Mouse (Mus musculus) induced T-regulatory cell, adult 2 months (primary cell): ENCODE data around the gene Plekhg6.

Experiments
- DNase-seq: peaks from one replicate; pipeline ENCODE4 v3.0.0-alpha.2; 2012; ENCODE audit warnings: low read depth

Gene Plekhg6

GRCm38 (mm10) chr6:125380372-125381360 is at the start of gene Plekhg6:
Gene Plekhg6, minus strand, starts transcription at chr6:125380793.
- DNase-seq: no peak

GRCm38 (mm10) chr6:125429741-125430140 is 49.1 kb upstream of the Plekhg6 start:
- DNase-seq: no peak

- peak; percentile 91 for DNase-seq
Observed at GRCm38 (mm10) chr6:125426383-125427360, 46.1 kb upstream of the Plekhg6 start.

- DNase-seq: peak; percentile 84
Observed at GRCm38 (mm10) chr6:125425205-125426090, 44.9 kb upstream of the Plekhg6 start.

GRCm38 (mm10) chr6:125424156-125424555 is 43.6 kb upstream of the Plekhg6 start:
- DNase-seq: no peak

GRCm38 (mm10) chr6:125423507-125423906 is 42.9 kb upstream of the Plekhg6 start:
- no peak for DNase-seq

GRCm38 (mm10) chr6:125423099-125423498 is 42.5 kb upstream of the Plekhg6 start:
- DNase-seq: peak; percentile 33

GRCm38 (mm10) chr6:125422051-125422822 is 41.6 kb upstream of the Plekhg6 start:
- peak; percentile 91 for DNase-seq

- no peak for DNase-seq
Observed at GRCm38 (mm10) chr6:125420458-125421063, 40.0 kb upstream of the Plekhg6 start.

- peak; percentile 90 for DNase-seq
Observed at GRCm38 (mm10) chr6:125418744-125419143, 38.2 kb upstream of the Plekhg6 start.

GRCm38 (mm10) chr6:125413326-125413725 is 32.7 kb upstream of the Plekhg6 start:
- DNase-seq: no peak

- no peak for DNase-seq
Observed at GRCm38 (mm10) chr6:125411661-125412060, 31.1 kb upstream of the Plekhg6 start.

- DNase-seq: peak; percentile 37
Observed at GRCm38 (mm10) chr6:125410995-125411547, 30.5 kb upstream of the Plekhg6 start.

GRCm38 (mm10) chr6:125410551-125410950 is 30.0 kb upstream of the Plekhg6 start:
- no peak for DNase-seq

GRCm38 (mm10) chr6:125407657-125408056 is 27.1 kb upstream of the Plekhg6 start:
- no peak for DNase-seq

GRCm38 (mm10) chr6:125407224-125407623 is 26.6 kb upstream of the Plekhg6 start:
- DNase-seq: no peak

- DNase-seq: no peak
Observed at GRCm38 (mm10) chr6:125405461-125406382, 25.1 kb upstream of the Plekhg6 start.

GRCm38 (mm10) chr6:125389853-125390252 is 9.3 kb upstream of the Plekhg6 start:
- no peak for DNase-seq

- DNase-seq: no peak
Observed at GRCm38 (mm10) chr6:125386080-125386479, 5.5 kb upstream of the Plekhg6 start.
